Comparison of ENCODE assay signal across 23 mouse cellular contexts in genomic region chr16:17848431-17848830, GRCm38 (mm10). TPM values are rescaled to one million over a fixed set of nuclear protein-coding genes. Genes with fewer than 3 reads are reported as not detected.
DNase-seq lines count a peak whose midpoint lies in the region; ATAC-seq and TF ChIP-seq lines count a peak whose summit lies in the region.
"Had no signal": no experiment of that assay in that cellular context is flagged by ENCODE, and none has a peak within 500 bp of the region (broad histone marks: within the 10 kb centered on the region; RNA-seq: fewer than 3 reads in every experiment).

No protein-coding gene starts in this region.

- peak overlapping the region; percentile 60 for H3K27ac ChIP-seq in layer of hippocampus, adult 2 months
- no peak overlapping the region for H3K27ac ChIP-seq in forebrain, postnatal 0 days (ENCODE audit: low read depth, low read length)
- peak overlapping the region; percentile 69 for H3K27ac ChIP-seq in midbrain, embryonic 14.5 days (replicated peaks; ENCODE audit: low read depth, low read length)
- H3K27ac ChIP-seq: embryonic facial prominence, embryonic 10.5 days; heart, embryonic 13.5 days; limb, embryonic 13.5 days; liver, embryonic 15.5 days had no signal

- TF ChIP-seq CTCF in layer of hippocampus, adult 2 months (conservative IDR thresholded peaks at IDR 0.05), result no peak
- TF ChIP-seq CTCF in forebrain, postnatal 0 days (IDR thresholded peaks at IDR 0.05; ENCODE audit: low read depth), result no peak

- ATAC-seq in erythroblast, adult 5-6 weeks (replicated peaks; ENCODE audit: low FRiP score, poor library complexity, severe bottlenecking), result peak; percentile 20; the same call in 1 of the 2 replicates
- peak; percentile 21; the same call in 1 of the 2 replicates for ATAC-seq in forebrain, postnatal 0 days
- ATAC-seq in midbrain, embryonic 14.5 days (ENCODE audit: low FRiP score, low TSS enrichment), result no peak
- ATAC-seq in activated CD4-positive, CD25-positive, alpha-beta regulatory T cell, adult 4 months, result no peak
- ATAC-seq: intestine, postnatal 0 days; lung, postnatal 0 days had no signal

- no peaks in the 10 kb centered on the region for H3K9me3 ChIP-seq in forebrain, postnatal 0 days (ENCODE audit: low read length)
- H3K9me3 ChIP-seq in midbrain, embryonic 14.5 days (ENCODE audit: control insufficient read depth, low read length), result no peaks in the 10 kb centered on the region
- H3K9me3 ChIP-seq: embryonic facial prominence, embryonic 10.5 days; heart, embryonic 13.5 days; limb, embryonic 13.5 days; liver, embryonic 15.5 days; megakaryocyte, embryonic 14.5 days had no signal

- H3K4me3 ChIP-seq in layer of hippocampus, adult 2 months, result no peak overlapping the region
- no peak overlapping the region for H3K4me3 ChIP-seq in forebrain, postnatal 0 days (ENCODE audit: low read depth, low read length)
- no peak overlapping the region for H3K4me3 ChIP-seq in midbrain, embryonic 14.5 days (replicated peaks; ENCODE audit: low read depth, low read length)
- H3K4me3 ChIP-seq: embryonic facial prominence, embryonic 10.5 days; erythroblast, embryonic 14.5 days; heart, embryonic 13.5 days; limb, embryonic 13.5 days; liver, embryonic 15.5 days; megakaryocyte, embryonic 14.5 days had no signal

- DNase-seq in layer of hippocampus, adult 2 months (ENCODE audit: low spot score in 2 of 2), result no peak
- no peak for DNase-seq in layer of hippocampus, adult 11-12 months (ENCODE audit: low spot score)
- no peak for DNase-seq in forebrain, postnatal 0 days
- DNase-seq in midbrain, embryonic 14.5 days, result no peak
- DNase-seq in layer of hippocampus, adult 9-10 months (ENCODE audit: low spot score), result no peak
- DNase-seq: cerebellum, adult 11 months; heart, postnatal 36 days had no signal

- H3K4me2 ChIP-seq in forebrain, postnatal 0 days (ENCODE audit: low read depth), result no peak overlapping the region
- H3K4me2 ChIP-seq in midbrain, embryonic 14.5 days (ENCODE audit: low read length), result no peak overlapping the region
- H3K4me2 ChIP-seq: heart, embryonic 13.5 days; limb, embryonic 13.5 days; liver, embryonic 15.5 days had no signal

- H3K9ac ChIP-seq in forebrain, postnatal 0 days, result no peak overlapping the region
- 0 out of 2 replicates have a peak overlapping the region, but pooled peaks have one; percentile 14 for H3K9ac ChIP-seq in midbrain, embryonic 14.5 days (replicated peaks; ENCODE audit: low read length)
- H3K9ac ChIP-seq: heart, embryonic 13.5 days; liver, embryonic 15.5 days had no signal

- no peaks in the 10 kb centered on the region for H3K27me3 ChIP-seq in forebrain, postnatal 0 days (ENCODE audit: insufficient read depth, low read length)
- H3K27me3 ChIP-seq in midbrain, embryonic 14.5 days (ENCODE audit: control insufficient read depth, insufficient read depth, low read length), result no peaks in the 10 kb centered on the region
- H3K27me3 ChIP-seq: heart, embryonic 13.5 days; limb, embryonic 13.5 days; liver, embryonic 15.5 days; megakaryocyte, embryonic 14.5 days had no signal

- H3K4me1 ChIP-seq in forebrain, postnatal 0 days (ENCODE audit: insufficient read depth), result no peaks in the 10 kb centered on the region
- H3K4me1 ChIP-seq in midbrain, embryonic 14.5 days (ENCODE audit: control insufficient read depth, insufficient read depth, low read length), result no peaks in the 10 kb centered on the region
- H3K4me1 ChIP-seq: embryonic facial prominence, embryonic 10.5 days; heart, embryonic 13.5 days; limb, embryonic 13.5 days; liver, embryonic 15.5 days; megakaryocyte, embryonic 14.5 days had no signal

- 91% methylated on average over 6 of the region's 6 CpGs for WGBS in forebrain, postnatal 0 days
- 97% methylated on average over 6 of the region's 6 CpGs for WGBS in midbrain, embryonic 14.5 days

- H3K36me3 ChIP-seq in forebrain, postnatal 0 days (ENCODE audit: insufficient read depth), result peaks cover 76% of the 10 kb centered on the region
- H3K36me3 ChIP-seq in midbrain, embryonic 14.5 days (ENCODE audit: control insufficient read depth, insufficient read depth, low read length), result peaks cover 93% of the 10 kb centered on the region

RNA-seq across cellular contexts. Expression of gene Car15, which starts 10.3 kb away (rescaled TPM):
- 10 to 100 TPM; 13.1 to 16.8 TPM for total RNA-seq in layer of hippocampus, adult 2 months (2021)
- 2.5 TPM in 1 of 2 replicates, not detected in the other for total RNA-seq in erythroblast, adult 5-6 weeks (2015; ENCODE audit: low replicate concordance)
- total RNA-seq in erythroblast, adult 5-6 weeks (2017; ENCODE audit: low replicate concordance), result 1.3 TPM in 1 of 2 replicates, not detected in the other
- total RNA-seq in forebrain, postnatal 0 days (2014; rRNA removed), result 4.2 and 7.5 TPM in 2 replicates
- polyA plus RNA-seq in forebrain, postnatal 0 days (2015; fragmentation: Nextera tagmentation; extraction: Ambion mirVana), result 1.8 and 1.9 TPM in 2 replicates
- 3.8 and 3.9 TPM in 2 replicates for polyA plus RNA-seq in midbrain, embryonic 14.5 days (2014; fragmentation: Nextera tagmentation; extraction: Ambion mirVana)
- polyA plus RNA-seq in activated CD4-positive, CD25-positive, alpha-beta regulatory T cell, adult 4 months (2017; shearing (Covaris generic)), result 1 to 10 TPM; 2.7 to 3.3 TPM

RNA-seq across cellular contexts. Expression of gene B830017H08Rik, which starts 15.5 kb away (rescaled TPM):
- total RNA-seq in layer of hippocampus, adult 2 months (2021), result 1 to 10 TPM; 3.2 to 4.5 TPM
- not detected in 2 replicates for total RNA-seq in erythroblast, adult 5-6 weeks (2015; ENCODE audit: low replicate concordance)
- not detected in 2 replicates for total RNA-seq in erythroblast, adult 5-6 weeks (2017; ENCODE audit: low replicate concordance)
- total RNA-seq in forebrain, postnatal 0 days (2014; rRNA removed), result 4.5 and 5.9 TPM in 2 replicates
- 6.8 TPM in 2 replicates for polyA plus RNA-seq in forebrain, postnatal 0 days (2015; fragmentation: Nextera tagmentation; extraction: Ambion mirVana)
- 2.4 and 5.3 TPM in 2 replicates for polyA plus RNA-seq in midbrain, embryonic 14.5 days (2014; fragmentation: Nextera tagmentation; extraction: Ambion mirVana)
- not detected for polyA plus RNA-seq in activated CD4-positive, CD25-positive, alpha-beta regulatory T cell, adult 4 months (2017; shearing (Covaris generic))
- total RNA-seq: adrenal gland, adult 2 months; ES-E14; heart, postnatal 36 days had no signal
- polyA plus RNA-seq: adrenal gland, adult 2 months; embryonic facial prominence, embryonic 10.5 days; erythroblast, embryonic 14.5 days; gonadal fat pad, adult 2 months; heart, embryonic 13.5 days; intestine, postnatal 0 days; liver, embryonic 15.5 days; lung, postnatal 0 days; stomach, embryonic 16.5 days had no signal

RNA-seq across cellular contexts. Expression of gene Gm20518, which starts 43.0 kb away (rescaled TPM):
- total RNA-seq in layer of hippocampus, adult 2 months (2021), result 1 to 10 TPM; 2.2 to 2.6 TPM
- total RNA-seq in erythroblast, adult 5-6 weeks (2015; ENCODE audit: low replicate concordance), result 1.0 TPM in 1 of 2 replicates, not detected in the other
- total RNA-seq in erythroblast, adult 5-6 weeks (2017; ENCODE audit: low replicate concordance), result 0.68 TPM in 1 of 2 replicates, not detected in the other
- total RNA-seq in forebrain, postnatal 0 days (2014; rRNA removed), result 0.76 and 2.1 TPM in 2 replicates
- 0.05 and 0.07 TPM in 2 replicates for polyA plus RNA-seq in forebrain, postnatal 0 days (2015; fragmentation: Nextera tagmentation; extraction: Ambion mirVana)
- polyA plus RNA-seq in midbrain, embryonic 14.5 days (2014; fragmentation: Nextera tagmentation; extraction: Ambion mirVana), result 0.54 and 0.55 TPM in 2 replicates
- under 1 TPM in 1 of 2 experiments, not detected in 1; 0.15 TPM for polyA plus RNA-seq in activated CD4-positive, CD25-positive, alpha-beta regulatory T cell, adult 4 months (2017; shearing (Covaris generic))
- polyA plus RNA-seq: intestine, postnatal 0 days had no signal

RNA-seq across cellular contexts. Expression of gene Tssk1, which starts 45.6 kb away (rescaled TPM):
- not detected for total RNA-seq in layer of hippocampus, adult 2 months (2021)
- total RNA-seq in erythroblast, adult 5-6 weeks (2015; ENCODE audit: low replicate concordance), result not detected in 2 replicates
- not detected in 2 replicates for total RNA-seq in erythroblast, adult 5-6 weeks (2017; ENCODE audit: low replicate concordance)
- total RNA-seq in forebrain, postnatal 0 days (2014; rRNA removed), result 0.08 TPM in 1 of 2 replicates, not detected in the other
- 0.05 TPM in 1 of 2 replicates, not detected in the other for polyA plus RNA-seq in forebrain, postnatal 0 days (2015; fragmentation: Nextera tagmentation; extraction: Ambion mirVana)
- 0.08 and 0.09 TPM in 2 replicates for polyA plus RNA-seq in midbrain, embryonic 14.5 days (2014; fragmentation: Nextera tagmentation; extraction: Ambion mirVana)
- polyA plus RNA-seq in activated CD4-positive, CD25-positive, alpha-beta regulatory T cell, adult 4 months (2017; shearing (Covaris generic)), result not detected
- total RNA-seq: adrenal gland, adult 2 months; ES-E14; layer of hippocampus, adult 18-20 months had no signal
- polyA plus RNA-seq: erythroblast, embryonic 14.5 days; kidney, embryonic 16.5 days; liver, embryonic 15.5 days; lung, postnatal 0 days had no signal

RNA-seq across cellular contexts. Expression of gene Dgcr2, which starts 49.9 kb away (rescaled TPM):
- 100 to 1,000 TPM; 104 to 112 TPM for total RNA-seq in layer of hippocampus, adult 2 months (2021)
- 2.1 and 26.1 TPM in 2 replicates for total RNA-seq in erythroblast, adult 5-6 weeks (2015; ENCODE audit: low replicate concordance)
- total RNA-seq in erythroblast, adult 5-6 weeks (2017; ENCODE audit: low replicate concordance), result 11.6 and 13.8 TPM in 2 replicates
- total RNA-seq in forebrain, postnatal 0 days (2014; rRNA removed), result 97.7 and 139 TPM in 2 replicates
- 73.7 and 90.7 TPM in 2 replicates for polyA plus RNA-seq in forebrain, postnatal 0 days (2015; fragmentation: Nextera tagmentation; extraction: Ambion mirVana)
- polyA plus RNA-seq in midbrain, embryonic 14.5 days (2014; fragmentation: Nextera tagmentation; extraction: Ambion mirVana), result 104 and 108 TPM in 2 replicates
- 10 to 100 TPM; 17.6 to 20.8 TPM for polyA plus RNA-seq in activated CD4-positive, CD25-positive, alpha-beta regulatory T cell, adult 4 months (2017; shearing (Covaris generic))

Comparison
In these comparisons a context has a peak if more than half of its experiments do, and no peak if none do; other contexts are left out.
1. ATAC-seq: peak in erythroblast, adult 5-6 weeks (single experiment) and forebrain, postnatal 0 days (single experiment); none in midbrain, embryonic 14.5 days (single experiment) and activated CD4-positive, CD25-positive, alpha-beta regulatory T cell, adult 4 months (single experiment).